Mouse (Mus musculus): ENCODE measurements around the gene Crtc3. TPM values are rescaled to one million over a fixed set of nuclear protein-coding genes. Genes with fewer than 3 reads are reported as not detected.

Crtc3 gene
- total and polyA plus RNA-seq, 3 experiments = 4.2 to 15.8 TPM; not detected in 1

DNA sequence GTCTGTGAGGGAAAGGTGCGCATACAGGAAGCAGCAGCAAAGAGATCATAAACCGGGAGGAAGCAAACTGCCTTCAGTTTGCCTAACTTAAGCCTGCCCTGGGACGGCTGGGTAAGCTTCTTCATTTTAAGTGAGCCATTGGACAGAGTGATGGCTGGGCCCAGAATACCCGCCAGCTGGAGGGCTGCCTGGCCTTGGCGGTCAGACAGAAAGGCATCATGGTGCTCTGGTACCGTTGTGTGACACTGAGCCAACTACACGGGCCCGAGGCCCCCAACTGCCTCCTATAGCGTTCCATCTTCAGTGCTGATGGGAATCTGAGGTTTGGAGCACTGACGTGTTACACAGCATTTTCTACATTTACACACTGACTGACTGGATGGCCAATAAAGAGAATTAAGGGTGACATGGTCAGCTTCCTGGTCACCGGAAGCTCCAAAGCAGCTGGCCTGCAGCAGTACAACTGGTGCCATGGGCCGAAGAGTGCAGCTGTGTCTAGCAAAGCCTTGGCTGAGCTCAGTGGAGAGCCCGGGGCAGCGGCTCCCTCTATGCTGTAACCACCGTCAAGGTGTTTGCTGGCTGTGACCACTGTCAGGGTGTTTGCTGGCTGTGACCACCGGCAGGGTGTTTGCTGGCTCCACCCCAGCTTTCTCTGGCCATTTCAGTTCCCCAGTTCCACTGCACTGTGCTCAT is 99.5 kb downstream of the Crtc3 start:
- Histone ChIP-seq H3K79me2 (ENCODE audit: control insufficient read depth, insufficient read depth, low read length, poor library complexity) (no peaks in the 10 kb centered on the region), H3K4me3 (ENCODE audit: control insufficient read depth in 1 of 2, insufficient read depth in 1 of 2, low read depth in 2 of 2, low read length in 2 of 2) (no peak overlapping the region), H3K9ac (ENCODE audit: control insufficient read depth, low read depth, low read length, poor library complexity, severe bottlenecking) (no peak overlapping the region), H3K9me3 (replicated peaks; ENCODE audit: insufficient read depth, low read length) (no peaks in the 10 kb centered on the region), H3K36me3 (ENCODE audit: control insufficient read depth in 1 of 2, insufficient read depth in 2 of 2, low read length in 2 of 2) (no peaks in the 10 kb centered on the region; a peak in 1 of 4 replicates), H3K27me3 (ENCODE audit: control insufficient read depth in 1 of 2, insufficient read depth in 2 of 2, low read length in 2 of 2) (no peaks in the 10 kb centered on the region), H3K27ac (ENCODE audit: control insufficient read depth, low read depth, low read length) (no peak overlapping the region), H3K4me1 (ENCODE audit: control insufficient read depth in 1 of 2, insufficient read depth in 2 of 2, low read length in 2 of 2) (no peaks in the 10 kb centered on the region)
- TF ChIP-seq RAD21 (IDR thresholded peaks at IDR 0.05; ENCODE audit: low read depth, low read length) = no peak
- no peak for TF ChIP-seq MYB (IDR thresholded peaks at IDR 0.05; ENCODE audit: low read depth, low read length)
- no peak for TF ChIP-seq USF1 (IDR thresholded peaks at IDR 0.05; ENCODE audit: low read depth, low read length)
- TF ChIP-seq POLR2A (IDR thresholded peaks at IDR 0.05; ENCODE audit: control insufficient read depth in 1 of 2, insufficient read depth in 1 of 2, low read depth in 1 of 2, low read length in 2 of 2, poor library complexity in 1 of 2) = no peak
- TF ChIP-seq MXI1 (IDR thresholded peaks at IDR 0.05; ENCODE audit: low read depth, low read length) = no peak
- no peak for TF ChIP-seq GATA1 (IDR thresholded peaks at IDR 0.05; ENCODE audit: low read depth, low read length)
- TF ChIP-seq CHD2 (IDR thresholded peaks at IDR 0.05; ENCODE audit: low read length) = no peak
- no peak for TF ChIP-seq RCOR1 (IDR thresholded peaks at IDR 0.05; ENCODE audit: low read depth, low read length)
- TF ChIP-seq CHD1 (IDR thresholded peaks at IDR 0.05; ENCODE audit: low read depth, low read length) = no peak
- no peak for TF ChIP-seq NRF1 (IDR thresholded peaks at IDR 0.05; ENCODE audit: insufficient read depth, low read depth, low read length, poor library complexity, severe bottlenecking)
- no peak for TF ChIP-seq GABPA (IDR thresholded peaks at IDR 0.05; ENCODE audit: low read depth, low read length)
- no peak for TF ChIP-seq ELF1 (IDR thresholded peaks at IDR 0.05; ENCODE audit: low read depth, low read length)
- DNase-seq (ENCODE audit: low read depth, low spot score) = no peak

DNA sequence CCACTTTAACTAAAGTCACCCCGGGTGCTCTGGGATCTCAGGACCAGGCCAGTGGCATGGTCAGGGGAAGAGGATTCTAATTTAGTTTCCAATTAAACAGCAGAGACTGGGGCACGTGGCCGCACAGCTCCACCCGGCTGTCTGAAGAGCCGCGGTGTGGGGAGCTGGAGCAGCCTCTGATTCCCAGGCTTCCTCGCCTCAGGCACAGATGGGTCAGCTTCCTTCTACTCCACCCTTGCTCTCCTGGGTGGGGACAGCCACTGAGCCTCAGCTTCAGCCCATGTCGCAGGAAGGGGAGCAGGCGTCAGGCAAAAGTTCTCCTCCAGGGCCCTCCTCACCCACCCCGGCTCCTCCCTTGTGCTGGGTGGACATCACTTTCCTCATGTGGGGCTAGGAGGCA is 101.0 kb downstream of the Crtc3 start:
- peaks cover 0 to under 1% of the 10 kb centered on the region in 2 experiments; a peak in 1 of 4 replicates for H3K36me3 ChIP-seq (ENCODE audit: control insufficient read depth in 1 of 2, insufficient read depth in 2 of 2, low read length in 2 of 2)
- H3K79me2 ChIP-seq (ENCODE audit: control insufficient read depth, insufficient read depth, low read length, poor library complexity) = no peaks in the 10 kb centered on the region
- DNase-seq (ENCODE audit: low read depth, low spot score) = no peak
- peaks cover 3 to 9% of the 10 kb centered on the region in 2 experiments; a peak in 3 of 4 replicates for H3K4me1 ChIP-seq (ENCODE audit: control insufficient read depth in 1 of 2, insufficient read depth in 2 of 2, low read length in 2 of 2)
- H3K4me3 ChIP-seq (ENCODE audit: control insufficient read depth in 1 of 2, insufficient read depth in 1 of 2, low read depth in 2 of 2, low read length in 2 of 2) = no peak overlapping the region
- no peaks in the 10 kb centered on the region for H3K27me3 ChIP-seq (ENCODE audit: control insufficient read depth in 1 of 2, insufficient read depth in 2 of 2, low read length in 2 of 2)
- no peak overlapping the region for H3K9ac ChIP-seq (ENCODE audit: control insufficient read depth, low read depth, low read length, poor library complexity, severe bottlenecking)
- no peak for TF ChIP-seq CHD1 (IDR thresholded peaks at IDR 0.05; ENCODE audit: low read depth, low read length)
- H3K27ac ChIP-seq (ENCODE audit: control insufficient read depth, low read depth, low read length) = no peak overlapping the region
- no peaks in the 10 kb centered on the region for H3K9me3 ChIP-seq (replicated peaks; ENCODE audit: insufficient read depth, low read length)
